Mouse (Mus musculus): ENCODE data around the gene Ppp4r2. TPM values are rescaled to one million over a fixed set of nuclear protein-coding genes. Genes with fewer than 3 reads are reported as not detected.

The Ppp4r2 gene
- polyA plus RNA-seq, 1 experiment from 2014 or later: 119 TPM

DNA sequence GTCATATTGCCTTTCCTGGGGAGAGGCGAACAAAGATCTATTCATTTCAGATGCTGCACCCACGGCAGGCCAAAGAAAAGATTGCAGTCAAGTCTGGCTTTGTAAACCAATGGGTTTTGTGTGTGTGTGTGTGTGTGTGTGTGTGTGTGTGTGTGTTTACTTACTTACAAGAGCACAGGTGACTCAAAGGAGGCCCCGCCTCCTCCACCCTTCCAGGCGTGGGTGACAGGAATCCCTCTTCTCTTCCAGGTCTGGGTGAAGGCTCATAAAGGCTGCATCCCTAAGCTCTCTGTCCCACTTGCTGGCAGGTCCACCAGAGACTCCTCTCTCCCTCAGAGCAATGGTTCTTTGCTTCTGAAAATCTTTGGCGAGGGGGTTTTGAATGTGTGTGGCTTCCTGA is 63.5 kb downstream of the Ppp4r2 start:
- in situ Hi-C loops (cut with MboI; ENCODE audit: low pct_unique_long_range_greater_than_20kb): no loop called here
- no peak for TF ChIP-seq CTCF (IDR thresholded peaks at IDR 0.05)
- ATAC-seq: no peak
- DNase-seq (ENCODE audit: low read depth, low spot score): no peak
- H3K27me3 ChIP-seq: peaks cover 14% of the 10 kb centered on the region
- ChIA-PET CTCF (no interaction called here), POLR2A (no interaction called here)

DNA sequence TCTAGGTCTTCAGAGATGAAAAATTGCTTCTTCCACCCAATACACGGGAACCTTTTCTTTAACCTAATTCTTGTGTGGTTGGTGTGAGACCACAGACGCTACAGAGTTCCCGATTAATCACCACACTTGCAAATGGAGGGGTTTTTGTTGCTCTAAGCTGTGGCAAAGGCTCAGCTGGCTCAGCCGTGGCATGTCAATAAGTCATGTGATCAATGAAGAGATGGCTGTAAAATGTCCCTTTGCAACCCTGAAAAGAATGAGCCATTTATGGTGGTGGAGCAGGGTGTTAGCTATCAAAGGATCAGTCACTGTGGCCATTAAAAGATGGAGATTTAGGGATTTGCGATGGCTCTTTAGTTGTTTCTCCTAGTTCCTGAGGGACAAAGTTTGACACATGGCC is 71.0 kb downstream of the Ppp4r2 start:
- ChIA-PET CTCF (no interaction called here), POLR2A (no interaction called here)
- TF ChIP-seq CTCF (IDR thresholded peaks at IDR 0.05): no peak
- in situ Hi-C loops (cut with MboI; ENCODE audit: low pct_unique_long_range_greater_than_20kb): no loop called here
- ATAC-seq (no peak), DNase-seq (ENCODE audit: low read depth, low spot score) (no peak)
- peaks cover 11% of the 10 kb centered on the region for H3K27me3 ChIP-seq

GRCm38 (mm10) chr6:100910136-100910675 is 76.8 kb downstream of the Ppp4r2 start:
- POLR2A ChIA-PET: no interaction called here
- CTCF ChIA-PET: no interaction called here
- DNase-seq (ENCODE audit: low read depth, low spot score) (no peak), ATAC-seq (no peak)
- H3K27me3 ChIP-seq: peaks cover 17% of the 10 kb centered on the region
- TF ChIP-seq CTCF (IDR thresholded peaks at IDR 0.05): no peak
- in situ Hi-C loops (cut with MboI; ENCODE audit: low pct_unique_long_range_greater_than_20kb): no loop called here

Other genes with a start within 250 kb of the Ppp4r2 start
- gene Shq1, start 162.5 kb upstream of the Ppp4r2 start, polyA plus RNA-seq (2021): 14.4 TPM
- 96.2 TPM for gene Gxylt2, start 128.9 kb upstream of the Ppp4r2 start, polyA plus RNA-seq (2021)

Data from Patski (cell line).